Mouse (Mus musculus) kidney, adult 2 months (tissue): Measurements from ENCODE around the gene Clic4.

Experiments
- CTCF ChIP-seq: fragments of 200-500 bp; conservative IDR thresholded peaks from 2 replicates; pipeline ENCODE4 v1.5.1; 2011; ENCODE audit warnings: low read depth, mild to moderate bottlenecking, control low read depth, low read length, moderate library complexity, mixed read lengths; ENCODE audit not compliant: insufficient read depth, insufficient read length
- POLR2A ChIP-seq: fragments of 200-500 bp; IDR thresholded peaks from one replicate; pipeline ENCODE4 v1.6.1; 2011; ENCODE audit warnings: low read depth, low read length, control low read depth

DNA sequence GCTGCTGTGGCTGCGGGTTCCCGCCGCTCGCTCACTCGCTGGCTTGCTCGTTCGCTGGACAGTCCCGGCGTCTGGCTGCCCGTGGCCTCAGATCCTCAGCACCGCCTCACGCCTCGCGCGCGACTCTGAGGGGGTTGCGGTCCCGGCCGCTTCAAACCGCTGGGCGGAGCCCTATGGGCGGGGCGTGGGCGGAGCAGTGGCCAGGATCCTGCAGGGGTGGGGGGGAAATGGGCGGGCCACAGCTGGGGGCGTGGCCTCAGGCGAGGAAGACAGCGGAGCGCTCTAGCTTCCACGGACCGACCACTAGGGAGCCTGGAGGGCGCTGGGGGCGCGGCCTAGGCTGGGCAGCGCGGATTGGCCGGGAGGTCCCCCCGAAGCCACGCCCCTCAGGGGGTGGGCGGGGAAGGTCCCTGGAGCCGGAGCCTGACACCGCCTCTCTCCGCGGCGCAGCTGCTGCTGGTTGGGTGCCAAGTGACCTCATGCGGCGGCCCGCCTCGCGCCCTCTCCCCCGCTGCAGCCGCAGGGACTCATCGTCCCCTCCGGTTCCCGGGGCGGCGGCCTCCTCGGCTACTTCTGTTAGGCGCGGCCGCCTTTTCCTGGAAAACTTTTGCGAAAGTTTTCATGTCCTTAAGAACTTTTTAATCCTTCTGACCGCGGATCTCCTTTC lies at the start of gene Clic4:
- peak; percentile 98 for TF ChIP-seq POLR2A
- TF ChIP-seq CTCF, result peak; percentile 23; the same call in 1 of the 2 replicates
